Mouse (Mus musculus) neural tube, embryonic 13.5 days (tissue): ENCODE measurements around the gene Gm10961. TPM values are rescaled to one million over a fixed set of nuclear protein-coding genes. Genes with fewer than 3 reads are reported as not detected.
A peak's percentile ranks its signal among the peaks of the same experiment; 100 is the strongest.

Source experiments
- ATAC-seq: fragments of 200-750 bp; cut with Nextera tagmentation; 2 replicates; pipeline ENCODE4 v1.8.0; 2017; ENCODE audit warnings: low read depth, mild to moderate bottlenecking, moderate TSS enrichment, moderate library complexity
- H3K27ac ChIP-seq: fragments of 300-500 bp; sonication (generic); replicated peaks from 2 replicates; pipeline ENCODE4 v1.5.1; 2015; ENCODE audit warnings: moderate library complexity, mild to moderate bottlenecking, inconsistent platforms
- H3K27me3 ChIP-seq: fragments of 300-500 bp; sonication (generic); 2 replicates; pipeline ENCODE4 v1.6.1; 2015; ENCODE audit warnings: mild to moderate bottlenecking, inconsistent platforms
- H3K36me3 ChIP-seq: fragments of 300-500 bp; sonication (generic); 2 replicates; pipeline ENCODE4 v1.6.1; 2015; ENCODE audit warnings: mild to moderate bottlenecking, inconsistent platforms
- H3K4me1 ChIP-seq: fragments of 300-500 bp; sonication (generic); replicated peaks from 2 replicates; pipeline ENCODE4 v1.6.1; 2015; ENCODE audit warnings: inconsistent platforms
- H3K4me2 ChIP-seq: fragments of 300-500 bp; sonication (generic); 2 replicates; pipeline ENCODE4 v1.6.1; 2015; ENCODE audit warnings: inconsistent platforms, mild to moderate bottlenecking, moderate library complexity
- H3K4me3 ChIP-seq: fragments of 300-500 bp; sonication (generic); 2 replicates; pipeline ENCODE4 v1.5.1; 2015; ENCODE audit warnings: mild to moderate bottlenecking, inconsistent platforms
- H3K9ac ChIP-seq: fragments of 300-500 bp; sonication (generic); 2 replicates; pipeline ENCODE4 v1.6.1; 2015; ENCODE audit warnings: moderate library complexity, mild to moderate bottlenecking, inconsistent platforms
- H3K9me3 ChIP-seq: fragments of 300-500 bp; sonication (generic); 2 replicates; pipeline ENCODE4 v1.6.1; 2016; ENCODE audit warnings: inconsistent platforms
- WGBS: fragments of 180-500 bp; shearing (Covaris S2); methylation state at CpG from one replicate; pipeline ENCODE4 v1.1.7; 2015; 5-methylcytosine and 5-hydroxymethylcytosine counted together
- polyA plus RNA-seq: library from polyadenylated mRNA; unstranded; fragments of >200 nt; fragmentation: Nextera tagmentation; extraction: Ambion mirVana; gene quantifications from 2 replicates; pipeline ENCODE4 v1.2.1, GENCODE M21; 2015

The Gm10961 gene
- polyA plus RNA-seq, 1 experiment from 2014 or later: not detected

DNA sequence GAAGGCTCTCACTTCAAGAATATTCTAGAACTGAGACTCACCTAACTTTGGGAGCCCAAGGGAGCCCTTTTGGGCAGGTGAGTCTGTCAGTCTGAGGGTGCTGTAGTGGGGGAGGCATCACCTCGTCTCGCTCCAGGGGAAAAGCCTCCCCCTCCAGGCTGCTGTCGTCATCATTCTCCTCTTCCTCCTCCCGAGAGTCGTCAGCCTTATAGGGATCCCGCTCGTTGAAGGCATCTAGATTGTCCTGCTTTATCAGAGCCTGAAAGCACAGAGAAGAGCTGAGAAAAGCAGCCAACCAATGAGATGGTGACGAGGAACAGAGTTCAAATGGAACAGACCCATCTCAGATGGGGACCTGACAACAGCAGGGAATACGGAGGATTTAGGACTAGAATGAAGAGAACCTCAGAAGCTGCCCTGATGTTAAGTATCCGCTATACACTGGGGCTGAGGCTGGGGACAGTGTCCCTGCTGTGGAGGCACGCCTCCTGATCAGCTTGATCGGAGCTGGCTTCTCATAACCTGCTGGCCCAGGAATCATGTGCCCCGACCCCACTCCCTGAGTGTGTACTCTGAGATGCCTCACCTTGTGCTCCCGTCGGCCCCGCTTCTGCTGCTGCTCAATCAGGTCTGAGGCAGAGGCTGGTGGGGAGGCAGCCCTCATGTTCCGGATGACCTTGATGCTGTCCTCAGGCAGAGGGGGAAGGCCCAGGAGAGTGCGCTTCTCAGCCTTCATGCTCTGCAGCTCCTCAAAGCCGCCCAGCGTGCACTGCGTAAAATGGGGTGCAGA lies 9.6 kb upstream of the Gm10961 start:
- peaks cover 97% of the 10 kb centered on the region for H3K36me3 ChIP-seq
- ATAC-seq: no peak
- no peak overlapping the region for H3K4me2 ChIP-seq
- no peak overlapping the region for H3K27ac ChIP-seq
- no peak overlapping the region for H3K4me3 ChIP-seq
- 92% methylated on average over 21 of the region's 21 CpGs for WGBS
- H3K9me3 ChIP-seq: no peaks in the 10 kb centered on the region
- H3K27me3 ChIP-seq: no peaks in the 10 kb centered on the region
- no peak overlapping the region for H3K9ac ChIP-seq
- no peaks in the 10 kb centered on the region for H3K4me1 ChIP-seq

DNA sequence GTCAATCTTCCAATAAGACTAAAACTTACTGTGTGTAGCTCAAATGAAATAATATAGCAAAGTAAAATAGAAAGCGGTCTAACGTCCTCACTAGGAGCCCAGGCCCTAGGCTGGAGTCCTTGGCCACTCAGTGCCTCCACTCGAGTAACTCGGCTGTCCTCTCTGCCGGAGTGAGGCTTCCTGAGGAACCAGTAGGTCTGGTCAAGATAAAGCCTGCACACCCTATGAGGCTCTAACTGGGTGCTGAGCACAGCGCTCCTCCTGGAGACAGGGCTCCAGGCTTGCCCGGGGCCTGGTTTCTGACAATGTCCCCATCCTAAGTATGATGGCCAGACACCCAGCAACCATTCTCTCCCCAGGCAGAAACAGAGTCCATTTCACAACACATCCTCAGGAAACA lies 8.6 kb upstream of the Gm10961 start:
- no peak overlapping the region for H3K27ac ChIP-seq
- no peak overlapping the region for H3K4me2 ChIP-seq
- peaks cover 97% of the 10 kb centered on the region for H3K36me3 ChIP-seq
- H3K4me3 ChIP-seq: no peak overlapping the region
- ATAC-seq: no peak
- H3K27me3 ChIP-seq: no peaks in the 10 kb centered on the region
- no peaks in the 10 kb centered on the region for H3K9me3 ChIP-seq
- H3K9ac ChIP-seq: no peak overlapping the region
- WGBS: 95% methylated on average over 7 of the region's 7 CpGs
- no peaks in the 10 kb centered on the region for H3K4me1 ChIP-seq

DNA sequence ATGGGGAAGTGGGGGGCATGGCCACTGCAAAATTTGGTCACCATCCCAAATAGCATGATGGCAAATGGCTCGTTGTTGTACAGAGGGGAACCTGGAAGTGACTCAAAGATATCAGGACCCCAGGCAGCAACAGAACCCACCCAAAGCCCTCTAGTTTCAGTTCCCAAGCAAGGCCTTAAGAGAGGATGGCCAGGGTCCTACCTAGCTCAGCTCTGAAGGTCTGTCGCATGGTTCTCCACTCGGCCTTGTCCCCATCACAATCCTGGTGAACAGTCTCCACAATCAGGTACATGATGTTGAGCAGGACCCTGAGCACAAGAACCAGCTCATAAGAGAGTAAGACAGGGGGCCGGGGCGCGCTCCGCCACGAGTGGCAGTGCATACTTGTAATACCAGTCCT lies 6.7 kb upstream of the Gm10961 start:
- H3K9me3 ChIP-seq: no peaks in the 10 kb centered on the region
- no peak for ATAC-seq
- H3K27ac ChIP-seq: no peak overlapping the region
- H3K4me3 ChIP-seq: no peak overlapping the region
- H3K4me1 ChIP-seq: peaks cover 15% of the 10 kb centered on the region
- no peaks in the 10 kb centered on the region for H3K27me3 ChIP-seq
- peaks cover 96% of the 10 kb centered on the region for H3K36me3 ChIP-seq
- WGBS: 96% methylated on average over 8 of the region's 8 CpGs
- H3K4me2 ChIP-seq: no peak overlapping the region
- no peak overlapping the region for H3K9ac ChIP-seq

DNA sequence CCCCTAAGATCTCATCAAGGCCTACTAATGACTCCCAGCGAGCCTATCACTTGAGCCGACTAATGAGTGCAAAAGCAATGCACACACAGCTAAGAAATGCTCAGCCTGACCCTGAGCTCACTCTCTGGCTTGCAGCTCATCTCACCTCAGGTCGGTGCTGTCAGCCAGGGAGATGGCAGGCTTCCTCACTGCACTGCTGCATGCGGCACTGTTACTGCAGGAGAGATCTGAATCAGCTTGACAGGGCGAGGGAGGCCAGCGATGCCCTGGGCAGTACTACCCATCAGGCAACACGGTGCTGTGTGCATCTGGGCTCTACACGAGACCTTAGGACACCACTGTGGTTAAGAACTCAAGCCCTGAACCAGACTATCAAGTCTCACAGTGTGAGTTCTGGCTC lies 5.6 kb upstream of the Gm10961 start:
- H3K9ac ChIP-seq: no peak overlapping the region
- 90% methylated on average over 8 of the region's 8 CpGs for WGBS
- H3K9me3 ChIP-seq: no peaks in the 10 kb centered on the region

DNA sequence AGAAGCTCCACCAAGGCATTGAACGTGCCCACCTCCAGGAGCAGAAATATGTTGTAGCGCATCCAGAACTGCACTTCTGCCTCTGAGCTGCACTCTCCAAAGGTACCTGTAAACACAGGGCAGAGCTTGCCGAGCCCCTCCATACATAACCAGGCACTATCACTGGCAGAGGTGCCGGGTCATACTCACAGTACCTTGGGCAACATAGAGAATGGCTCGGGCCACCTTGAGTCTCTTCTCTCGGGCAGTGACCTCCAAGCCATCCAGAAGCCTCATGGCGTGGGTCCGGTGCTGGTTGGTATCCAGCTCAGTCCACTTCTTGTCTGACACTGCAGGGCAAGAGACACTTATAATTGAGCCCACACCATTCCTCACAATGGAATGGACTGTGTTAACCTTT lies 4.4 kb upstream of the Gm10961 start:
- 96% methylated on average over 8 of the region's 8 CpGs for WGBS

More for the DNA sequence above, 5.6 kb upstream of the Gm10961 start:
- Histone ChIP-seq H3K4me1 (peaks cover 26% of the 10 kb centered on the region), H3K36me3 (peaks cover 90% of the 10 kb centered on the region), H3K4me2 (no peak overlapping the region), H3K4me3 (no peak overlapping the region), H3K27me3 (no peaks in the 10 kb centered on the region), H3K27ac (no peak overlapping the region)
- ATAC-seq: no peak

DNA sequence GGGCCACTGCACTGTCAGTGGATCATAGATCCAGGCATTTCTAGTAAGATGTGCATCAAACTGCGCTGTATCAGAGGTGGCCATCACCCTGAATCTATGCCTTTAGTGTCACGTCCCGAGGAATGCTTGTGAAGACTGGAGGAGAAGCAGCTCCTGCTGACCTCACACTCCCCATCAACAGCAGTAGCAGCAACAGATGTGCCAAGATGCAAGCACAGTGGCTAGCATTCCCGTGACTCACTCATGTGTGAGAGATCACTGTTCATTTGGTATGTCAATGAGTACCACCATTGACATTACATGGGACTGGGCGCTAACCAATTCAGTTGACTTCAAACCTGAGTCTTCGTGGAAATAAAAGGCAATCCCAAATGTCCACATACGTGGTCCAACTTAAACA lies 3.5 kb upstream of the Gm10961 start:
- Histone ChIP-seq H3K4me1 (peaks cover 32% of the 10 kb centered on the region), H3K36me3 (peaks cover 69% of the 10 kb centered on the region), H3K4me2 (no peak overlapping the region), H3K9me3 (no peaks in the 10 kb centered on the region), H3K4me3 (no peak overlapping the region), H3K9ac (no peak overlapping the region), H3K27ac (no peak overlapping the region), H3K27me3 (no peaks in the 10 kb centered on the region)
- 87% methylated on average over 7 of the region's 7 CpGs for WGBS
- no peak for ATAC-seq

More for the DNA sequence above, 4.4 kb upstream of the Gm10961 start:
- Histone ChIP-seq H3K9me3 (no peaks in the 10 kb centered on the region), H3K4me1 (peaks cover 28% of the 10 kb centered on the region), H3K27me3 (no peaks in the 10 kb centered on the region), H3K4me3 (no peak overlapping the region), H3K27ac (no peak overlapping the region), H3K4me2 (no peak overlapping the region), H3K9ac (no peak overlapping the region), H3K36me3 (peaks cover 78% of the 10 kb centered on the region)
- no peak for ATAC-seq

DNA sequence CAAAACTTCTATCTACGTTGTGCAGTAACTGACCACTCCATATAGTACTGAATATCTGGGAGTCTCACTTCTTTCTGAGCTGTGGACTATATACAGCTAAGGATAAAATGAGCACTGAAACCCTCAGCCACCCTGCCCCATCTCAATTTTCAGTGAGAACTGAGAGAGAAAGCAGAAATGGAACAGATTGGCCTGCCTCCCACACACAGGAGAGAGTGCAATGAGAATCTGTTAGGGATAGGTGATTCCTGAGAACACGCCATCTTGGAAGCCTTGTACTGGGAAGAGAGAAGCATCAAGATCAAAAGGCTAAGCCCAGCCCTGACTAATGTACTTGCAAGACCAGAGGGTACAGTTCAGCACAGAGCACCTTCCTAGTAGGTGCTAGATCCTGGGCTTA lies 2.6 kb upstream of the Gm10961 start:
- H3K27ac ChIP-seq: no peak overlapping the region
- no peak overlapping the region for H3K9ac ChIP-seq
- H3K27me3 ChIP-seq: no peaks in the 10 kb centered on the region
- H3K4me3 ChIP-seq: no peak overlapping the region
- no peak for ATAC-seq
- 94% methylated on average over 2 of the region's 2 CpGs for WGBS
- peaks cover 60% of the 10 kb centered on the region for H3K36me3 ChIP-seq
- no peaks in the 10 kb centered on the region for H3K9me3 ChIP-seq
- no peak overlapping the region for H3K4me2 ChIP-seq
- H3K4me1 ChIP-seq: peaks cover 32% of the 10 kb centered on the region

DNA sequence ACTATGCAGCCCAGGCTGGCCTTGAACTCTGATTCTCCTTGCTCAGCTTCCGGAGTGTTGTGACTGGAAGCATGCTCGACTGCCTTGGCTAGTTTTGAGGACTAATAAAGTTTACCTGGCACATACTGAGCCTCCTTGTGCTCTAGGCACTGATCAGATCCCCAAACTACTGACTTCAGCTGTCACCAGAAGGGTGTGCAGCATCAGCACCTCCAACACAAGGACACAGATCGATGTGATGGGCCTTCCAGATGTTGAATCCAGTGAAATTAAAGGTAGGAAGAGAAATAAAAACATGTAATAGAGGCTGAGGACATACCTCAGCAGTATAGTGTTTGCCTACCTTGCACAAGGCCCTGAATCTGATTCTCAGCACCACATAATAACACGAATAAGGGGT lies 1.7 kb upstream of the Gm10961 start:
- H3K36me3 ChIP-seq: peaks cover 52% of the 10 kb centered on the region
- no peaks in the 10 kb centered on the region for H3K9me3 ChIP-seq
- ATAC-seq: no peak
- no peak overlapping the region for H3K27ac ChIP-seq
- no peak overlapping the region for H3K9ac ChIP-seq
- peaks cover 32% of the 10 kb centered on the region for H3K4me1 ChIP-seq
- WGBS: 93% methylated on average over 4 of the region's 4 CpGs
- no peaks in the 10 kb centered on the region for H3K27me3 ChIP-seq
- H3K4me2 ChIP-seq: peak overlapping the region; percentile 77; the same call in 1 of the 2 replicates
- no peak overlapping the region for H3K4me3 ChIP-seq

DNA sequence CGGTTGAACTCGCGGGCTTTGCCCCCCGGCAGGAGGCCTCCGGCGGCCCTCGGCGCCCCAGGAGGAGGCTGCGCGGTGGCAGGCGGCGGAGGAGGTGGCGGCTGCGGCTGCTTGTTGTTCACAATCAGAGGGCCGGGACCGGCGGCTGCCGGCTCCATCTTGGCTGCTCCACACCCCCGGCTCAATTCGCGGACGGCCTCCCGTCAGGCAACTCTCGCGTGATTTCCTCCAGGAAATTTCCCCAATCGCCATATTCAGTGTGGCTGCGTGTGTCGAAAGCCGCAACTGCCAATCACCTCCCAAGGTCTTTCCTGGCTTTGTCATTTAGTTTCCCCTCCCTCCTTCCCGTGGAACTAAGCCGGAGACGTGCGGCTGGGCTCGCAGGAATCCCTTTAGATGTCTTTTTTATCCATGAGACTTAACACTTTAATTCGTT lies 419 bp downstream of the Gm10961 start, which contains the start of gene Strip1:
TSS of gene Strip1 (minus strand) at position 172 of the 436 bp plus-strand sequence.
- ATAC-seq: peak; percentile 98
- Histone ChIP-seq H3K4me1 (peaks cover 32% of the 10 kb centered on the region), H3K36me3 (peaks cover 30% of the 10 kb centered on the region), H3K4me2 (peak within 1 kb of the TSS; percentile 77), H3K9me3 (no peaks in the 10 kb centered on the region), H3K9ac (peak within 1 kb of the TSS; percentile 99), H3K4me3 (peak within 1 kb of the TSS; percentile 99), H3K27me3 (no peaks in the 10 kb centered on the region), H3K27ac (peak within 1 kb of the TSS; percentile 99)
- under 1% methylated on average over 35 of the region's 35 CpGs for WGBS

DNA sequence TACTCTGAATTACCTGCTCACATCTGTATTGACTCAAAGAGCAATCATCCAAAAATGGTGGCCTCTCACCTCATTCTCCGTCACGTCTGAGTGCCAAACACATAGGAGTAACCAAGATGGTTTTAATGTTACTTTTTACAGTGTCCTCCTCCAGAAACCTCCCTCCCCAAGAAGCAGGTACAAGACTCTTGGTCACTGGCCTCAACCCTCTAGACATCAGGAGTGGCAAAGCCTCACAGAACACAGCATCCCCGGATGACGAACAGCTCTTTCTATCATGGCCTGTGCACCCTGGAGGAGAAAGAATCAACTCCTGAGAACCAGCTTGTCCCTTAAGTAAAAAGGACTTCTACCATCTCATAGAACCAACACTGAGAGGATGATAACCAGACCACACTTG lies 1.7 kb downstream of the Gm10961 start:
- Histone ChIP-seq H3K9me3 (no peaks in the 10 kb centered on the region), H3K4me1 (peaks cover 32% of the 10 kb centered on the region), H3K36me3 (peaks cover 18% of the 10 kb centered on the region), H3K4me2 (no peak overlapping the region), H3K27ac (no peak overlapping the region), H3K9ac (no peak overlapping the region), H3K27me3 (no peaks in the 10 kb centered on the region), H3K4me3 (no peak overlapping the region)
- ATAC-seq: no peak
- WGBS: 92% methylated on average over 4 of the region's 4 CpGs

DNA sequence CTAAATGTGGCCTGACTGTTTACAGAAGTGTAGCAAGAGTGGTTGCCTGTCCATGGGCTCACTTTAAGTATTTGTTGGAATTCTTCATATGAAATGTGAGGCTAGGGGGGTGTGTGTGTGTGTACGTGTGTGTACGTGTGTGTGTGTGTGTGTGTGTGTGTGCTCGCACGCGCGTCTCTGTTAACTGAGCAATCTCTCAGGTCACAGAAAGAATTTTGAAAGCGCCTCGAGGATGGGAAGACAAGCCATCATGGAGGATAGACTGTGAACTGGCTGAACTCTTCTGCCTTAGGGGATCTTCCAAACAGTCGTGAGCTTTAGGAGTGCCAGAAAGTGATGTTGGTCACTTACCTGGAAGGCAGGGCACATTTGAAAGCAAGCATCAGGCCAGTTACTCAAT lies 2.8 kb downstream of the Gm10961 start:
- Histone ChIP-seq H3K4me2 (no peak overlapping the region), H3K9me3 (no peaks in the 10 kb centered on the region), H3K4me1 (peaks cover 22% of the 10 kb centered on the region), H3K9ac (no peak overlapping the region), H3K27ac (no peak overlapping the region), H3K36me3 (peaks cover 7% of the 10 kb centered on the region), H3K4me3 (no peak overlapping the region), H3K27me3 (no peaks in the 10 kb centered on the region)
- no peak for ATAC-seq
- 86% methylated on average over 9 of the region's 9 CpGs for WGBS

DNA sequence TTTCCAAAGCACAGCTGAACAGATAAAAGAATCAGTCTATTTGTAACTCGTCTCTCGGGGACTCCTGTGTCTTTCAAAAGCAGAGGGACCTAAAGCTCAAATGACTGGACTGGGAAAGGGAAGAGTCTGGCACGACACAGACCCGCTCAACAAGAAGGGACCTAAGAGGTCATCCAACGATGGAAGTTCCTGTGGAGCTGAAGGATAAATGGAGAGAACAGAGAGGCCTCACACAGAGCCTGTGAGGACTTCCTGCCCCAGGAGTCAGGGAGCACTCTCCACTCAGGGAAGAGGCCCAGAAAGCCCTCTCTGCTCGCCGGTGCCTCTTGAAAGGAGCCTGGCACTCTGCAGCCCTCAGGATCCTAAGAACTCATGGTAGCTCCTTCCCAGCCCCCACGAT lies 4.7 kb downstream of the Gm10961 start:
- H3K9ac ChIP-seq: no peak overlapping the region
- ATAC-seq: no peak
- no peaks in the 10 kb centered on the region for H3K9me3 ChIP-seq
- H3K4me2 ChIP-seq: no peak overlapping the region
- H3K4me1 ChIP-seq: peaks cover 5% of the 10 kb centered on the region
- H3K27me3 ChIP-seq: no peaks in the 10 kb centered on the region
- WGBS: 55% methylated on average over 8 of the region's 8 CpGs
- H3K36me3 ChIP-seq: no peaks in the 10 kb centered on the region
- H3K4me3 ChIP-seq: no peak overlapping the region
- no peak overlapping the region for H3K27ac ChIP-seq

DNA sequence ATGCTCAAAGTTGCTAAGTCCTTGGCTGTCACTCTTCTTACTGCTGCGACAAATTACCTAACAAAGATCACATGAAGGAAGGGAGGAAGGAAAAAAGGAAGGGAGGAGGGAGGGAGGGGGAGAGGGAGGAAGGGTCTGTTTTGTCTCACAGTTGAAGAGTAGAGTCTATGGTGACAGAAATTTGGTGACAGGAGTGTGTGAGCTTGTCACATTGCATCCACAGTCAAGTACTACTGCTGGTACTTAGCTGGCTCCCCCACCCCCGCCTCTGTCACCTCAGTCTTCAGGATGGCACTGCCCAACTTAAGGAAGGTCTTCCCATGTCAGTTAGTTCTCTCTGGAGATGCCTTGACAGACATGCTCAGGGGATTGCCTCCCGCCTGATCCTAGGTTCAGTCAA lies 5.1 kb downstream of the Gm10961 start:
- WGBS: 87% methylated on average over 3 of the region's 3 CpGs
- ATAC-seq: no peak
- no peak overlapping the region for H3K4me2 ChIP-seq
- no peak overlapping the region for H3K27ac ChIP-seq
- H3K9ac ChIP-seq: no peak overlapping the region
- H3K27me3 ChIP-seq: no peaks in the 10 kb centered on the region
- no peak overlapping the region for H3K4me3 ChIP-seq
- H3K36me3 ChIP-seq: no peaks in the 10 kb centered on the region
- no peaks in the 10 kb centered on the region for H3K9me3 ChIP-seq
- H3K4me1 ChIP-seq: peaks cover 5% of the 10 kb centered on the region
